Mouse (Mus musculus): ENCODE measurements around the gene Gpr179. TPM values are rescaled to one million over a fixed set of nuclear protein-coding genes. Genes with fewer than 3 reads are reported as not detected.
"Not testable (repeated sequence)": the region's sequence is repeated elsewhere in the genome, so short reads cannot be mapped to it uniquely, and the experiment has no call there.

Gene Gpr179
- polyA plus RNA-seq, 1 experiment from 2014 or later: 0.48 TPM

DNA sequence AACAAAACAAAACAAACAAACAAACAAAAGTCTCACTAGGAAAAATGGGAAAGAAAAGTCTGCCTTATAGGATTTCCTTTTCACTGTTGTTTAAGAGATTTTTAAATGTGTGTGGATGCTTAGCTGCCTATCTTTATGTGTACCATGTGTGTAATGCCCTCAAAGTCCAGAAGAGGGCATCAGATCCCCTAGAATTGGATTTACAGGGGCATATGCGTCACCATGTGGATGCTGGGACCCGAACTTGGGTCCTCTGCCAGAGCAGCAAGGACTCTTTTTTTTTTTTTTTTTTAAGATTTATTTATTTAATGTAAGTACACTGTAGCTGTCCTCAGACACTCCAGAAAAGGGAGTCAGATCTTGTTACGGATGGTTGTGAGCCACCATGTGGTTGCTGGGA is 37.8 kb downstream of the Gpr179 start:
- Histone ChIP-seq H3K27ac (no peak overlapping the region), H3K9ac (replicated peaks) (no peak overlapping the region), H3K4me3 (replicated peaks) (no peak overlapping the region), H3K4me1 (replicated peaks) (peaks cover 29% of the 10 kb centered on the region), H3K9me3 (no peaks in the 10 kb centered on the region), H3K4me2 (replicated peaks) (no peak overlapping the region), H3K36me3 (no peaks in the 10 kb centered on the region), H3K27me3 (no peaks in the 10 kb centered on the region)
- WGBS: 90% methylated on average over 3 of the region's 3 CpGs
- no peak for ATAC-seq

DNA sequence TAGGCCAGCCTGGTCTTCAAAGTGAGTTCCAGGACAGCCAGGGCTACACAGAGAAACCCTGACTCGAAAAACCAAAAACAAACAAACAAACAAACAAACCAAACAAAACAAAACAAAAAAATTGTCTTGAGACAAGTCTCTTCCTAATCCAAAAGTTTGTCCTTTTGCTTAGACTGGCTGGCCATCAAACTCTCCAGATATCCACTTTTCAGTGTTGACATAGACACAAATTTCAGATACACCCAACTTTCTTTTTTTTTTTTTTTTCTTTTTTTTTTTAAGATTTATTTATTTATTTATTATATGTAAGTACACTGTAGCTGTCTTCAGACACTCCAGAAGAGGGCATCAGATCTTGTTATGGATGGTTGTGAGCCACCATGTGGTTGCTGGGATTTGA is 39.0 kb downstream of the Gpr179 start:
- 74% methylated on average over 1 of the region's 1 CpGs for WGBS
- H3K27me3 ChIP-seq; H3K36me3 ChIP-seq; ATAC-seq; H3K27ac ChIP-seq; H3K4me2 ChIP-seq (replicated peaks); H3K9me3 ChIP-seq; H3K4me3 ChIP-seq (replicated peaks); H3K9ac ChIP-seq (replicated peaks): not testable (repeated sequence)
- H3K4me1 ChIP-seq (replicated peaks): peaks cover 29% of the 10 kb centered on the region

DNA sequence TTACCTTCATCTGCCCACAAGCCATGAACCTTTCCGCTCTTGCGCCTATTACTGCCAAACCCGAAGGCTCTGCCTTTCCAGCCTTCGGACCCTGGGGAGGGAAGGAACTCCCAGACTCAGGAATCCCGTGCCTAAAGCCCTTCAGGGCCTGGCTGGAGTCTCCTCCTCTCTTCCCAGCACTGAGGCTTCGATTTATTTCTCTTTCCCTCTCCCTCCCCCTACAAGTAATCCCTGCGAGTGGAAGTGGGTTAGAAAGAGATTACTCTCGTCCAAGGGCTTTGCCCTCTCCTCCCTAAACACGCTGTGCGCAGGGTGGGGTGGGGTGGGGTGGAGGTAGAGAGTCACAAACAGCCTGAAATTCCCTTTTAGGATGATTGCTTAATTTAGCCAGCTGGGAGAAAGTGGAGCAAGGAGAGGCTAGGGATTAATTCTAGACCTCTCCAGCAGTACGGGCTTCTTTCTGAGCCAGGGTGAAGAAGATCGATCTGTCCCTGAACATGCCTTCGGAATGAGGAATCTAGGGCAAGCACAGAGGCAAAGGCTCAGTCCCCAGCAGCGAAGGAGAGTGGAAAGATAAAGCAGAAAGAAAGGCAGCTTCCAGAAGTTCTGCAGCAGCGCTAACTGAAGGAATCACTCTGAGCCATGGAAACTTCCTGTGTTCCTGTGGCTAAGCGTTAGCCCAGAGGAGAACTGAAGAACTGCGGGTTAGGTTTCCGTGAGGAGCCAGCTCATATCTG is 40.8 kb downstream of the Gpr179 start:
- peak overlapping the region; percentile 26 for H3K4me3 ChIP-seq (replicated peaks)
- H3K36me3 ChIP-seq: no peaks in the 10 kb centered on the region
- no peak for ATAC-seq
- no peaks in the 10 kb centered on the region for H3K27me3 ChIP-seq
- 3% methylated on average over 18 of the region's 18 CpGs for WGBS
- no peaks in the 10 kb centered on the region for H3K9me3 ChIP-seq
- peak overlapping the region; percentile 49 for H3K27ac ChIP-seq
- peaks cover 25% of the 10 kb centered on the region for H3K4me1 ChIP-seq (replicated peaks)
- H3K4me2 ChIP-seq (replicated peaks): peak overlapping the region; percentile 59
- H3K9ac ChIP-seq (replicated peaks): peak overlapping the region; percentile 63

DNA sequence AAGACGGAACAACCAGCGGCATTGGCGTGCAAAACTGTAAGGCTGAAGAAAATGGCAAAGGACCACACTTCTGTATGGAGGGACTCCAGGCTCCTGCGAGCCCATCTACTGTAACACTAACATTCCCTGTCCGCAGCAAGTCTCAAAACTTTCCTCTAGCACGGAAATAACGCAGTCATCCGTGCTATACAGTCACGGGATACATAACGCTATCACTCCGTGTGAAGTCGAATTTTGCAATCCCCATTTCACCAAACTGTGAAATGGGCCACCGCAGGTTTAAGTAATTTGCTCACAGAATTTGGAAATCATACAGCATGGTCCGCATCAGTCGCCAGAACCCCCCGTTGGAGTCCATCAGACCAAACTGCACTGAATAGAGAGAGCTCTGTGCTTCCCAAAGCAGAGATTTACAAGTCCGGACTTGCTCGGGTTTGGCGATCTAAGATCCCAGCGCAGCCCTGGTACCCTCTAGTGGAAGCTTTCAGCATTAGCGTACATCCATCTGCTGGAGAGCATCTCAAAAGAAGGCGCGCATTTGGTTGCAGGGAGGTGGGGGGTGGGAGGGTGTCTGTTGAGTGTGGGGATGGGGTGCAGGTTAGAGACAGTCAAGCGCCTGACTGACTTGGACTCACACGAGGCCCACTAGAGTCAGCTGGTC is 41.8 kb downstream of the Gpr179 start:
- Histone ChIP-seq H3K4me3 (replicated peaks) (peak overlapping the region; percentile 41), H3K9me3 (no peaks in the 10 kb centered on the region), H3K27ac (no peak overlapping the region), H3K9ac (replicated peaks) (peak overlapping the region; percentile 63), H3K36me3 (no peaks in the 10 kb centered on the region), H3K27me3 (no peaks in the 10 kb centered on the region), H3K4me1 (replicated peaks) (peaks cover 25% of the 10 kb centered on the region), H3K4me2 (replicated peaks) (peak overlapping the region; percentile 59)
- ATAC-seq: peak; percentile 80
- under 1% methylated on average over 25 of the region's 25 CpGs for WGBS

DNA sequence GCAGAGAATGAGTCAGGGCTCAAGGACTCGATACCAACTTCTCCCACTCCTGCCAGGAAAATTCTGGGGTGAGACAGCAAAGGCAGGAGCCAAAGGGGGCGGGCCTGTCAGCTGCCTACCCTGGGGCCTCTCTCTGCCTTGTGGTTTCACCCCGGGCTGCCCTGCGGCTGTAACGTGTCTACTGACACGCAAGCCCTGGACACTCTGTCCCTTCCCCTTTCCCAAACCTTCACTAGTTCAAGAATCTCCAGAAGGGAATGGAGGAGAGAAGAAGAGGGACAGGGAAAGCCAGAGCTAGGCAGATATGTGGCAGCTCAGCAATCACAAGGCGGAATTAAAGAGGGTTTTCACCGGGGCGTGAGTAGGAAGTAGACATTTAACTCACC is 42.4 kb downstream of the Gpr179 start:
- Histone ChIP-seq H3K9ac (replicated peaks) (peak overlapping the region; percentile 63), H3K4me2 (replicated peaks) (peak overlapping the region; percentile 59), H3K36me3 (no peaks in the 10 kb centered on the region), H3K9me3 (no peaks in the 10 kb centered on the region), H3K4me3 (replicated peaks) (peak overlapping the region; percentile 41), H3K4me1 (replicated peaks) (peaks cover 25% of the 10 kb centered on the region), H3K27me3 (no peaks in the 10 kb centered on the region), H3K27ac (no peak overlapping the region)
- ATAC-seq: no peak
- 3% methylated on average over 9 of the region's 9 CpGs for WGBS

DNA sequence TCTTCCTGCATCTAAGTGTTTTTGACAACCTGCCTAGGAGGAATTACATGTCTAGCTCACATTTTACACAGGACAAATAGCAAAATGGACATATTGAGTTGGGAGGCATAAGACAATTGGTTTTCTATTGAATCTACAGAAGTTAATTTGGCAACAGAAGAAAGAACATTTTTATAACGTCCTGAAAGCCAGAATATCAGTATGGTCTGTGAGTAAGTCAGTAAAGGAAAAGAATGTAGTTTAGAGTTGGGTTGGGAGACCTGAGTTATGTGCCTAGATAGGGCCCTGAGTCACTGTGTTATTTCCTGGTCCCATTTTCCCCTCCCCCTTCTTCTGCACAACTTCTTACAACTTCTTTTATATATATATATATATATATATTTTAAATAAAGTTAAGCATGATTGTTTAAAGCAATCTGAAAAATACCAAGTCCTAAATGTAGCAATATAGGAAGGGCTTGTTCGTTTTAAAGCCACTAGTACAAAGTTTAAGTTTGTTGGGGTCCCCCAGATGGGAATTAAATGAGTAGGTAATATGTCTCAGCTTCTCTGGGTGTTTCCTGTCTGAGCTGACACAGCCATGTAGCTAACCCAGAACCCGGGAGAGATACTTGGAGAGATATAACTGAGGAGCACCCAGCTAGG is 42.9 kb downstream of the Gpr179 start:
- Histone ChIP-seq H3K4me1 (replicated peaks) (peaks cover 25% of the 10 kb centered on the region), H3K4me3 (replicated peaks) (peak overlapping the region; percentile 41), H3K27ac (no peak overlapping the region), H3K36me3 (no peaks in the 10 kb centered on the region), H3K9ac (replicated peaks) (no peak overlapping the region), H3K27me3 (no peaks in the 10 kb centered on the region), H3K9me3 (no peaks in the 10 kb centered on the region), H3K4me2 (replicated peaks) (peak overlapping the region; percentile 59)
- WGBS: 61% methylated on average over 3 of the region's 3 CpGs
- no peak for ATAC-seq

DNA sequence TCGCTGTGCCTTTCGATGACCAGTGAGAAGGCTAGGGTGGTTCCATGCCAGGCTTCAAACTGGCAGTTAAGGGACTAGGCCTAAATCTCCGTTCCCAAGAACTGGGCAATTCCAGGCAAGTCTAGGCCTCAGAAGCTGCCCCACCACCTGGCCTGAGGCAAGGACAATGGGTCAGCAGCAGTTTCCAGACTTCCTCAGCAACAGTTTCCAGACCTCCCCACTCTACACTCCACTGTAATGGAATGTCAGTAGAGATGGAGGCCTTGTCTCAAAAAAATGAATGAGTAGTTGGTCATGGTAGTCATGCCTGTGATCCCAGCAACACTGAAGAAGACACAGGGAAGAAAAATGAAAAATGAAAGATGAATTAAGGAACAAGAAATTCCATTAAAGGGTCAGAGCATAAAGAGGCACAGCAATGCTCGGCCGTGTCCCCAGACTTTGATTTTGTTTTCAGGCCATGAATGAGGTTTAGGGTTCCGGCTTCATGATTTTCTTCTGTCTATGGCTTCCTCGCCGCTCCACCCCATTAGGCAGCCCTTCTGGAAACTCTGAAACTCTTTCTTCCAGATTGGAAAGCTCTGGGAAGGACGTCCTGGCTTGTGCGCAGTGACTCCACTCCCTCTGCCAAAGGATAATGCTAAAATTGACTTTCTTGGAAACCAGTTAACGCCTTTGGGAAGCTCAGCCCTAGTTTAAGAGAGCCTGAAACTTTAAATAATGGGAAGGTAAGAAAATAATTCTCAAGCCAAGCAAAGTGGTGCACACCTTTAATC is 44.4 kb downstream of the Gpr179 start:
- Histone ChIP-seq H3K27ac (no peak overlapping the region), H3K9me3 (no peaks in the 10 kb centered on the region), H3K27me3 (no peaks in the 10 kb centered on the region), H3K4me2 (replicated peaks) (no peak overlapping the region), H3K36me3 (no peaks in the 10 kb centered on the region), H3K9ac (replicated peaks) (no peak overlapping the region), H3K4me1 (replicated peaks) (peaks cover 25% of the 10 kb centered on the region), H3K4me3 (replicated peaks) (no peak overlapping the region)
- 92% methylated on average over 11 of the region's 11 CpGs for WGBS
- ATAC-seq: no peak

DNA sequence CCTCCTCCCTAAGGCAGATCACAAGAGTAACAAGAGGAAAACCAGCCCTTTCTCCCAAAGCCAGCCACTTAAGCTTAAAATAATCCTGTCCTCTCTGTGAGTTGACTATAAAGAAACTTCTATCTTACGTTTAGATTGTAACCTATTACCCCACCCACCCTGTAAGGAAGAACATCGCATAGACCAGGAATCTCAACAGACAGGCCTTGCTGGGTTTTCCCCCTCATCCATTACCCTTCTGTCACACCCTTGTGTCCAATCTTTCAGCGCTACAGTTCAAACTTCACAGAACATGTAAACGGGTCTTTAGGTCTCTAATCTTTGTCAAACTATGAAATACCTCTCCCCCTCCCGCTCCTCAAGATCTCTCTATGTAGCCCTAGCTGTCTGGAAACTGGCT is 47.2 kb downstream of the Gpr179 start:
- Histone ChIP-seq H3K4me2 (replicated peaks) (no peak overlapping the region), H3K4me3 (replicated peaks) (no peak overlapping the region), H3K9me3 (no peaks in the 10 kb centered on the region), H3K27ac (no peak overlapping the region), H3K9ac (replicated peaks) (no peak overlapping the region), H3K4me1 (replicated peaks) (peaks cover 8% of the 10 kb centered on the region), H3K36me3 (no peaks in the 10 kb centered on the region), H3K27me3 (no peaks in the 10 kb centered on the region)
- 91% methylated on average over 5 of the region's 5 CpGs for WGBS
- ATAC-seq: no peak

DNA sequence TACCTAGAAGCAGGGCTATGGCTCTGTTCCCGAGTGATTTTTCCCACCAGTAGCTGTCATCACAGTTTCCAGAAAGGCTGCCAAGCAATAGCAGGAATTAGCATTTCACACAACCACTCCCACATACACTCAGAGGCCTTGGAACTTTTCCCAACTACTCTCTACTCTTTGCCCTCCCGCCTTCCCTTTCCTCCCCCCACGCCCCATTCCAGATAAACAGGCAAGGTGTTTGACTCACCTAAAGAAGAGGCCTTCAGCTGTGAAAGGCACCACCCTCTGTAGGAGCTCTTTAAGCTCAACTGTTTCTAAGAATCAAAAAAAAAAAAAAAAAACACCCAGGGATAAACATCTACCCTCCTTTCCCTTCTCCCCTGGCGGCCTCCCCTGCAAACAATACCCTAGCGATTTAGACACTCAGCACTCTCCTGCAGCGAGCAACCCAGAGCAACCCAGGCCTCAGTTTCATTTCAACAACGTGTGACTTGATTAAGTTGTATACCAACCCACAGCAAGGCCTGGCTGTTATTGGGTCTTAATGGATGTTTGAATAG is 49.6 kb downstream of the Gpr179 start:
- Histone ChIP-seq H3K9ac (replicated peaks) (no peak overlapping the region), H3K27ac (no peak overlapping the region), H3K9me3 (no peaks in the 10 kb centered on the region), H3K4me2 (replicated peaks) (no peak overlapping the region), H3K4me3 (replicated peaks) (no peak overlapping the region), H3K36me3 (no peaks in the 10 kb centered on the region), H3K4me1 (replicated peaks) (0 out of 2 replicates have a peak, but pooled peaks cover 3% of the 10 kb centered on the region), H3K27me3 (no peaks in the 10 kb centered on the region)
- no peak for ATAC-seq
- WGBS: 34% methylated on average over 7 of the region's 7 CpGs

DNA sequence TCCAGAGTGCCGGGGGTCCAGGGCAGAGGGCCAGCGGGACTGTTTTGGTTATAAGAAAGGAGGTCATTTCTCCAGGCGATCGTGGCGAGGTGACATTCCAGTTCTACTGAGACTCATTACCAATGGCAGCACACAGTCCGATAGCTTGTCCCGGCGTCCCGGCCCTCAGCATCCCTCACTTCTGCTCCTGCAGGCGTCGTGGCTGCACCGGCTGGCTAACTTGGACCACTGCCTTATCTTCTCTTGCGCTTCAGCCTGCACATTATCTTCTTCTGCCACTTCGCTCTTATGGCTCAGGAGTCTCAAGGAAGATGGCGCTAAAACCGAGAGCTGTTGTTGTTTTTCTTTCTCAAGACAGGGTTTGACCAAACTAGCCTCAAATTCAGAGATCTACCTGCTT is 50.5 kb downstream of the Gpr179 start:
- H3K4me2 ChIP-seq (replicated peaks): no peak overlapping the region
- H3K4me1 ChIP-seq (replicated peaks): 0 out of 2 replicates have a peak, but pooled peaks cover 3% of the 10 kb centered on the region
- WGBS: 91% methylated on average over 16 of the region's 16 CpGs
- H3K9ac ChIP-seq (replicated peaks): no peak overlapping the region
- H3K9me3 ChIP-seq: no peaks in the 10 kb centered on the region
- ATAC-seq: no peak
- no peak overlapping the region for H3K27ac ChIP-seq
- no peak overlapping the region for H3K4me3 ChIP-seq (replicated peaks)
- H3K27me3 ChIP-seq: no peaks in the 10 kb centered on the region
- H3K36me3 ChIP-seq: no peaks in the 10 kb centered on the region

DNA sequence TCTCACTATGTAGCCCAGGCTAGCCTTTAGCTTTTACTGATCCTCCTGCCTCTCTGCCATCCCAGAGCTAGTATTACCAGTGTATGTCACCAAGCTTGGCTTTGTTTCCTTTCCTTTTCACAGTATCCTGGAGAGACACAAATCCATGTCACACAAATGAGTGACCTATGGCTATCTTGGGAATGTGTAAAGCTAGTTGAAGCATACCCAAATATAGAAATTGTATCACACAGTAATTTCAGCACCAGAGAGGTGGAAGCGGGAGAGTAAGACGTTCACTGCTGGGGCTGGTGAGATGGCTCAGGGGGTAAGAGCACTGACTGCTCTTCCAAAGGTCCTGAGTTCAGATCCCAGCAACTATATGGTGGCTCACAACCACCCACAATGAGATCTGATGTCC is 51.9 kb downstream of the Gpr179 start:
- Histone ChIP-seq H3K36me3 (no peaks in the 10 kb centered on the region), H3K9ac (replicated peaks) (no peak overlapping the region), H3K4me2 (replicated peaks) (no peak overlapping the region), H3K27me3 (no peaks in the 10 kb centered on the region), H3K4me1 (replicated peaks) (0 out of 2 replicates have a peak, but pooled peaks cover 3% of the 10 kb centered on the region), H3K4me3 (replicated peaks) (no peak overlapping the region), H3K27ac (no peak overlapping the region), H3K9me3 (no peaks in the 10 kb centered on the region)
- ATAC-seq: no peak
- 92% methylated on average over 2 of the region's 2 CpGs for WGBS
